Mouse (Mus musculus) left cerebral cortex, postnatal 25 days (tissue): ENCODE results near the gene Mrps6. TPM values are rescaled to one million over a fixed set of nuclear protein-coding genes. Genes with fewer than 3 reads are reported as not detected.

Experiments
- DNase-seq, 2 experiments: peaks; one replicate each; pipeline ENCODE4 v3.0.0; 2022; ENCODE audit warnings: low spot score in 2 of 2, mixed read lengths in 1 of 2
- intact Hi-C: fragments of 180-260 bp; cut with DNase I; formaldehyde crosslinking; loops from one replicate; pipeline ENCODE4 v1.15.1; 2025
- total RNA-seq, 2 experiments: library from RNA; stranded (reverse); gene quantifications; 2 replicates each; pipeline ENCODE4 v1.2.3; 2021

Mrps6 gene
- total RNA-seq, 2 experiments from 2014 or later = 44.8 to 52.2 TPM

GRCm38 (mm10) chr16:92114706-92115241 is 56.7 kb downstream of the Mrps6 start:
- DNase-seq = no peak
- intact Hi-C loops = loop anchor here (5.0 kb wide), 1 partner anchor 57 kb away; the partner anchor contains the start of genes Gm49711, Mrps6 and Slc5a3

GRCm38 (mm10) chr16:92115611-92116421 is 57.7 kb downstream of the Mrps6 start:
- intact Hi-C loops = loop anchor here (5.0 kb wide), 1 partner anchor 59 kb away; the partner anchor contains the start of genes Gm49711, Mrps6 and Slc5a3
- peak; percentile 63 to 79 for DNase-seq

- intact Hi-C loops = loop anchor here (5.0 kb wide), 1 partner anchor 60 kb away; the partner anchor contains the start of genes Gm49711, Mrps6 and Slc5a3
- DNase-seq = no peak
These were observed 59.5 kb downstream of the Mrps6 start for GRCm38 (mm10) chr16:92117337-92118209.

- intact Hi-C loops = loop anchor here (5.0 kb wide), 1 partner anchor 62 kb away; the partner anchor contains the start of genes Gm49711, Mrps6 and Slc5a3
These were observed 61.0 kb downstream of the Mrps6 start for GRCm38 (mm10) chr16:92119013-92119515.

GRCm38 (mm10) chr16:92120899-92121531 is 62.9 kb downstream of the Mrps6 start:
- peak; percentile 45 to 74 for DNase-seq
- intact Hi-C loops = no loop called here

More at GRCm38 (mm10) chr16:92119013-92119515, 61.0 kb downstream of the Mrps6 start:
- DNase-seq = no peak

GRCm38 (mm10) chr16:92127226-92127625 is 69.2 kb downstream of the Mrps6 start:
- intact Hi-C loops = no loop called here
- DNase-seq = no peak

- intact Hi-C loops = no loop called here
- no peak for DNase-seq
These were observed 69.6 kb downstream of the Mrps6 start for GRCm38 (mm10) chr16:92127666-92128065.

GRCm38 (mm10) chr16:92129843-92130242 is 71.8 kb downstream of the Mrps6 start:
- no peak for DNase-seq

GRCm38 (mm10) chr16:92132511-92132910 is 74.4 kb downstream of the Mrps6 start:
- no peak for DNase-seq
- intact Hi-C loops = no loop called here

More at GRCm38 (mm10) chr16:92129843-92130242, 71.8 kb downstream of the Mrps6 start:
- intact Hi-C loops = no loop called here

GRCm38 (mm10) chr16:92134148-92134764 is 76.2 kb downstream of the Mrps6 start:
- intact Hi-C loops = no loop called here
- DNase-seq = peak; percentile 21 to 60

- intact Hi-C loops = no loop called here
- DNase-seq = no peak
These were observed 78.2 kb downstream of the Mrps6 start for GRCm38 (mm10) chr16:92136275-92136674.

- intact Hi-C loops = no loop called here
- DNase-seq = peak in 1 of 2 experiments; percentile 37
These were observed 81.6 kb downstream of the Mrps6 start for GRCm38 (mm10) chr16:92139386-92140261.

- DNase-seq = no peak
- intact Hi-C loops = no loop called here
These were observed 82.3 kb downstream of the Mrps6 start for GRCm38 (mm10) chr16:92140328-92140727.

- intact Hi-C loops = no loop called here
These were observed 83.0 kb downstream of the Mrps6 start for GRCm38 (mm10) chr16:92141021-92141420.

GRCm38 (mm10) chr16:92142426-92143012 is 84.4 kb downstream of the Mrps6 start:
- intact Hi-C loops = no loop called here

More at GRCm38 (mm10) chr16:92141021-92141420, 83.0 kb downstream of the Mrps6 start:
- DNase-seq = no peak

GRCm38 (mm10) chr16:92147631-92148366 is 89.7 kb downstream of the Mrps6 start:
- no peak for DNase-seq
- intact Hi-C loops = no loop called here

More at GRCm38 (mm10) chr16:92142426-92143012, 84.4 kb downstream of the Mrps6 start:
- DNase-seq = no peak

GRCm38 (mm10) chr16:92148367-92148728 is 90.3 kb downstream of the Mrps6 start:
- DNase-seq = no peak
- intact Hi-C loops = no loop called here
